Mouse (Mus musculus): ENCODE results near the gene Lrrc4.

Gene Lrrc4

GRCm38 (mm10) chr6:28615408-28615807 is 216.1 kb downstream of the Lrrc4 start:
- DNase-seq (ENCODE audit: low spot score in 2 of 2), result no peak

- no peak for DNase-seq (ENCODE audit: low spot score in 2 of 2)
Measured at GRCm38 (mm10) chr6:28614856-28615255, 216.7 kb downstream of the Lrrc4 start.

- DNase-seq (ENCODE audit: low spot score in 2 of 2), result no peak
Measured at GRCm38 (mm10) chr6:28613441-28613840, 218.1 kb downstream of the Lrrc4 start.

Measured in right cerebral cortex, postnatal 36 days (tissue).